Mouse (Mus musculus): Measurements from ENCODE around the gene Fgfr2. TPM values are rescaled to one million over a fixed set of nuclear protein-coding genes. Genes with fewer than 3 reads are reported as not detected.

The Fgfr2 gene
- total RNA-seq, 2 experiments from 2014 or later = not detected

GRCm38 (mm10) chr7:131881876-131882615, 1241.1 kb downstream of the Fgfr2 start:
- peak; percentile 90 for ATAC-seq (replicated peaks; ENCODE audit: poor library complexity)

- ATAC-seq (replicated peaks; ENCODE audit: poor library complexity) = no peak
These were observed 1243.0 kb downstream of the Fgfr2 start for GRCm38 (mm10) chr7:131880150-131880549.

- no peak for ATAC-seq (replicated peaks; ENCODE audit: poor library complexity)
These were observed 1244.3 kb downstream of the Fgfr2 start for GRCm38 (mm10) chr7:131878846-131879245.

- no peak for ATAC-seq (replicated peaks; ENCODE audit: poor library complexity)
These were observed 1262.0 kb downstream of the Fgfr2 start for GRCm38 (mm10) chr7:131861157-131861556.

GRCm38 (mm10) chr7:131855641-131856040, 1267.5 kb downstream of the Fgfr2 start:
- ATAC-seq (replicated peaks; ENCODE audit: poor library complexity) = no peak

GRCm38 (mm10) chr7:131850579-131850978, 1272.6 kb downstream of the Fgfr2 start:
- no peak for ATAC-seq (replicated peaks; ENCODE audit: poor library complexity)

- ATAC-seq (replicated peaks; ENCODE audit: poor library complexity) = no peak
These were observed 1276.9 kb downstream of the Fgfr2 start for GRCm38 (mm10) chr7:131846066-131846905.

- no peak for ATAC-seq (replicated peaks; ENCODE audit: poor library complexity)
These were observed 1292.9 kb downstream of the Fgfr2 start for GRCm38 (mm10) chr7:131830261-131830660.

DNA sequence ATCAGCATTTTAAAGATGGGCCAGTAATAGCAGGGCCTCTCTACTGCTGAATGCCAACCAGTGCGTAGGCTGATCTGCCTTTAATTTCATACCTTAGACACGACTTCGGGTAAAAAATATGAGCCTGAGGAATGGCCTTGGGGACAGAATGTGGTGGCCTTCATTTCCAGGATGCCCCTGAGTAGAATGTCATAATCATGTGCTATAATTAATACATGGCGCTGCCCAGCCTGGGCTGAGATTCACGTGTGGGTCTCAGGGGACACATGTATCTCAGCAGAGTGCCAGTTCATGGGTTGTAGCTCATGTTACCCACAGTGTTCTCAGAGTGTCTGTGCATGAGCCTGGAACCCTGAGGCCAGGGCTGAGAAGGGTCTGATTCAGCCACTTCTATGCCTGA, 1296.3 kb downstream of the Fgfr2 start:
- ATAC-seq (replicated peaks; ENCODE audit: poor library complexity) = no peak

DNA sequence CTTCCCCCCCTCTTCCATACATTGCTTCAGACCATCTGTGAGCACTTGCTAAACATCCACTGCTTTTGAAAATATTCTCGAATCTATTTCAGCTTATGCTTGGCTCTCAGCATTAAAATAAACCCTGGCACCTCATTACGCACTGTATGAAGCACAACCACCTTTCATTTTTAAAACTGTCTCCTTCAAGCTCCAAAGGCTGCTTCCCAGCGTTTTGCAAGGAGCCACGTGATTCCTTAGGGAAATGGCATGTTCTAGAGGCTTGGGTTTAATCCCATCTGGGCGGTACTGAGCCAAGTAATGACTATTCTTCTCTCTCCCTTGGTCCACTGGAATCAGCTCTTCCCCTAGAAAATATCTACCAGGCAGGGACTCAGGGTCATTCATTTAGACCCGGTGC, 1305.2 kb downstream of the Fgfr2 start:
- no peak for ATAC-seq (replicated peaks; ENCODE audit: poor library complexity)

DNA sequence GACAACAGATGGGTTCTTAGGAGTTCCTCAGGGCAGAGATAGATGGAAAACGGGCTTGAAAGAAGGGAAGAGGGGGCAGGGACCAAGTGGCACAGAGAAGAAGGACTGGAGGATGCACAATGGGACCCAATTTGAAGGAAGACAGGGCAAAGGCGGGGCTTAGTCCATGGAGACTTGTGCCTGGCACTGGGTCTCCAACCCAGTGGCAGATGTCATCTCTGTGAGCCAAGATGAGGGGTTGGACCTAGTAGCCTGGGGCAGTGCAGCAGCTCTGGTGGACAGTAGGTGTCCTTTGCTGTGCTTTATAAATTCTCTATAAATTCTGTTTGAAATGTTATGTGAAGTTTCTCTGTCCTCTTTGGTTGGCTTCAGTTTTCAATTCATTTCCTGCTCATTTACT, 1306.5 kb downstream of the Fgfr2 start:
- no peak for ATAC-seq (replicated peaks; ENCODE audit: poor library complexity)

DNA sequence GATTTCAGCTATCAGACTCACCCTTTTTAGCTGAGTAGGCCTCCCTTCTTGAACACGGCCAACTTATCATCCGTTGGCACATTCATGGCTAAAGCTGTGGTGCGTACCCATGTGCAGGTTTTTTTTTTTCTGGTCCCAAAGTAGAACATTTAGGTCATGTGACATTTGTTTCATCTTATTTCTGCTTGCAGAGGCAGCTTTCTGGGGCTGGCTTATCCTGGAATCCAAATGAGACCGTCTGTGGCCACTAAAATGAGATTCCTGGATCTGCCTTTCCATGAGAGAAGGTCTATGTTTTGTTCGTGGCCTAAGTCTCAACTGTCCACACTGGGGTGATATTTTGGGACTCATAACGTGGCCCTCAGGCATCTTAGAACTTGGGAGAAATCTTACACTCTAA, 1311.0 kb downstream of the Fgfr2 start:
- ATAC-seq (replicated peaks; ENCODE audit: poor library complexity) = no peak

DNA sequence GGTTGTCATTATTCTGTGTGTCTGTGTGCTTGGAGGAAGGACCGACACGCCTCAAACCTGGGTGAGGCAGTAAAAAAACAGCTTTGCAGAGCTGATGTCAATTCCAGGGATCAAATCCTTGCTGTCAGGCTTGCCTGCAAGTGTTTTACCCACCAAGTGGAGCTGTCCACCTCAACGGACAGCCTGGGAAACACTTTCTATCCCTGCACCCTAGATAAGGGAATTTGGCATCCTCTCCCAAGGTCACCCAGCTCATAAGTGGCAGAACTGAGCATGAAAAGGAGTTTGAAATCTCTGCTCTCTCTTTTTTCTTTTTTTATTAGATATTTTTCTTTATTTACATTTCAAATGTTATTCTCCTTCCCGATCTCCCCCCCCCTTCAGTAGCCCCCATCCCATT, 1312.2 kb downstream of the Fgfr2 start:
- ATAC-seq (replicated peaks; ENCODE audit: poor library complexity) = no peak

- no peak for ATAC-seq (replicated peaks; ENCODE audit: poor library complexity)
These were observed 1313.5 kb downstream of the Fgfr2 start for GRCm38 (mm10) chr7:131809584-131810181.

DNA sequence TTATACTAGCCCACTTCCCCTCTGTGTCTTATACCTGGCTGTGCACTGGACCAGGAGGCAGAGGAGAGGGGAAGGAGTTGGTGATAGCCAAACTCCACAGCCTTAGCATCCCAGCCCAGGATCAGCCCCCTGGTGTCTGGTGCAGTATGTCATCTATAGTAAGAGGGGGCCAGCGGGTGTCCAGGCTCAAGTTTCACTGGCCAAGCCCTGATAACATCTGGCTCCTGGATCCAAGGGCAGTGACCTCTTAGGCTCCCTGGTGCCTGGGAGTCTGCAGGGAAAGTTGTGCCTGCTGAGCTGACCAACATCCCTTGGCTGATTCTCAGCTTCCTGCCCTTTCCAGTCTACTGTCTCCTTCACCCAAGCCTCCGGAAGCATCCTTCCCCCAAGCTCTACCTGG, 1315.9 kb downstream of the Fgfr2 start:
- ATAC-seq (replicated peaks; ENCODE audit: poor library complexity) = no peak

GRCm38 (mm10) chr7:131805525-131806202, 1317.5 kb downstream of the Fgfr2 start:
- no peak for ATAC-seq (replicated peaks; ENCODE audit: poor library complexity)

- ATAC-seq (replicated peaks; ENCODE audit: poor library complexity) = no peak; the same call in 1 of the 2 replicates
These were observed 1322.6 kb downstream of the Fgfr2 start for GRCm38 (mm10) chr7:131800416-131801045.

DNA sequence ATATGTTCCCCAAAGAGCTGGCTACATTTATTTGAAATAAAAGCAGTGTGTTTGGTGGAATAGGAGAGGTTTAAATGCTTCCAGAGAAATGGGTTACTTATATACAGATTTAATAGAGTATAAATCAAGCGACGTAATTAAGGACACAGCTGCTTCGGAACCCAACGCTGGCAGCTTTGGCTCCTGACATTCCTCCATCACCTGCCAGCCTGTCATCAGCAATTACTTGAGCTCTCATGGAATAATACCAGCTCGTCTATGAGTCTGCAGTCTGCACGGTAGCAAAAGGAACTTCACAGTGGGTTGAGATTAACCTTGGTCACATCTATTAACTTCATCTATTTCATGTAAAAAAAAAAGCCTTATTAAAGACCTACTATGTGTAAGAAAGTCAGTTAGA, 1326.0 kb downstream of the Fgfr2 start:
- ATAC-seq (replicated peaks; ENCODE audit: poor library complexity) = no peak

DNA sequence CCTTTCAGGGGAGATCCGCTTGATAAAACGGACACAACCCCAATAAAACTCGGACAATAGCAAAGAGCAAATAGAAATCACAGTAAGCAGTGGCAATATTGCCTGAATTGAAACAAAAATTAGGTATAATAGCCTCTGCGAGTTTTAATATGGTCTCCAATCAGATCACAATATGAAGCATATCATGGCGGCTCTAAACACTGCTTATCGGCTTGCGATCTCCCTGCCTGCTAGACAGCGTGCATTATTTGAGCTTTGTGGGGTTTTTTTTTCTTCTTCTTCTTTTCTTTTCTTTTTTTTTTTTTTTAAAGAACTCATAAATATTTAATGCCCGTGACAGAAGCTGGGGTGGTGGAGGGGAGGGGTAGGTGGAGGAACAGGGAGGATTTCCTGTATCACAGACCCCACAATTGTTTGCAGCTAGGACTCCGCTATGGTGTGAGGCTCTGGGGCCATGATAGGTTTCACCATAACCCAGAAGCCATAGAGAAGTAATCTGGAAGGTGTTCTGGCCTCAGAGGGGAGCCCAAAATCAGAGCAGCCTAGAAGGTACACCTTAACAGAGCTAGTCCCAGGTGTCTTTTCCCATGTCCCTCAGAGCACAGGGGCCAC, 1334.4 kb downstream of the Fgfr2 start:
- ATAC-seq (replicated peaks; ENCODE audit: poor library complexity) = no peak

DNA sequence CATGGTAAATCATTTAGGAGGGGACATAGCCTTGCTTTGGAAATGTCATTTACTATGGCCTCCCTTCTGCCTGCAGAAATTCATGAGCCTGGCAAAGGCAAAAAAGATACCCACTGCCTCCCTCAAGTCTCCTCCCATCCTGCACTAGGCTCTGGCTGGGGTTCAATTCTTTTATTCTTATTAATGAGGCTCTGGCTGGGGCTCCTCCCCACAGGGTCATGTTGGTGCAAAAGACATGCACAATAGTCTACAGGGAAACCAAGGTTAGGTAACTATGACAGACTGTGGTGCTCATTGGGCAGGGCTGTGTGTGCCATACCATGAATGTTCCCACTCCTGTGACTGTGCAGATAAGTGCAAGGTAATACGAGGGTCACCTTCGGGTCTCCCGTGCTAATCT, 1337.4 kb downstream of the Fgfr2 start:
- no peak for ATAC-seq (replicated peaks; ENCODE audit: poor library complexity)
